Mouse (Mus musculus) midbrain, postnatal 0 days (tissue): ENCODE data around the gene Selenos. TPM values are rescaled to one million over a fixed set of nuclear protein-coding genes. Genes with fewer than 3 reads are reported as not detected.

Experiments
- ATAC-seq: fragments of 200-750 bp; cut with Nextera tagmentation; 2 replicates; pipeline ENCODE4 v1.8.0; 2017; ENCODE audit warnings: moderate number of reproducible peaks, mild to moderate bottlenecking, moderate TSS enrichment, moderate library complexity; ENCODE audit not compliant: low FRiP score
- DNase-seq: peaks from one replicate; pipeline ENCODE4 v3.0.0-alpha.2; 2015; ENCODE audit warnings: low spot score
- H3K27ac ChIP-seq: fragments of 300-500 bp; sonication (generic); 2 replicates; pipeline ENCODE4 v1.5.1; 2014; ENCODE audit warnings: low read depth, mild to moderate bottlenecking, low read length, mixed read lengths
- H3K27me3 ChIP-seq: fragments of 300-500 bp; sonication (generic); 2 replicates; pipeline ENCODE4 v1.6.1; 2014; ENCODE audit warnings: low read length, control low read depth, mixed read lengths; ENCODE audit not compliant: insufficient read depth
- H3K36me3 ChIP-seq: fragments of 300-500 bp; sonication (generic); 2 replicates; pipeline ENCODE4 v1.6.1; 2014; ENCODE audit warnings: low read length, control low read depth, mixed read lengths; ENCODE audit not compliant: insufficient read depth
- H3K4me1 ChIP-seq: fragments of 300-500 bp; sonication (generic); 2 replicates; pipeline ENCODE4 v1.6.1; 2014; ENCODE audit warnings: mild to moderate bottlenecking, control low read depth, antibody characterized with exemption, low read length, mixed read lengths; ENCODE audit not compliant: insufficient read depth
- H3K4me2 ChIP-seq: fragments of 300-500 bp; sonication (generic); 2 replicates; pipeline ENCODE4 v1.6.1; 2014; ENCODE audit warnings: low read depth, mild to moderate bottlenecking, low read length, mixed read lengths; ENCODE audit not compliant: poor library complexity, severe bottlenecking
- H3K4me3 ChIP-seq: fragments of 300-500 bp; sonication (generic); 2 replicates; pipeline ENCODE4 v1.5.1; 2014; ENCODE audit warnings: low read depth, mild to moderate bottlenecking, low read length, moderate library complexity
- H3K9ac ChIP-seq: fragments of 300-500 bp; sonication (generic); replicated peaks from 2 replicates; pipeline ENCODE4 v1.6.1; 2014; ENCODE audit warnings: mild to moderate bottlenecking, low read length, moderate library complexity, mixed read lengths; ENCODE audit not compliant: poor library complexity, severe bottlenecking
- H3K9me3 ChIP-seq: fragments of 300-500 bp; sonication (generic); 2 replicates; pipeline ENCODE4 v1.6.1; 2016; ENCODE audit warnings: low read length, control low read depth
- CTCF ChIP-seq: IDR thresholded peaks from 2 replicates; pipeline ENCODE4 v1.5.1; 2016; ENCODE audit warnings: antibody characterized with exemption, mild to moderate bottlenecking
- WGBS: fragments of 180-500 bp; shearing (Covaris S2); extraction: QIAGEN DNeasy Blood & Tissue Kit; methylation state at CpG from one replicate; pipeline ENCODE4 v1.1.7; 2014; 5-methylcytosine and 5-hydroxymethylcytosine counted together
- polyA plus RNA-seq: library from polyadenylated mRNA; unstranded; fragments of >200 nt; fragmentation: Nextera tagmentation; extraction: Ambion mirVana; gene quantifications from 2 replicates; pipeline ENCODE4 v1.2.1, GENCODE M21; 2015
- total RNA-seq: library from RNA; depleted of rRNA; stranded (reverse); fragments of >200 nt; gene quantifications from 2 replicates; pipeline ENCODE4 v1.2.3, GENCODE M21; 2014; rRNA removed

Gene Selenos
- total and polyA plus RNA-seq, 2 experiments from 2014 or later = 24.1 to 125 TPM

DNA sequence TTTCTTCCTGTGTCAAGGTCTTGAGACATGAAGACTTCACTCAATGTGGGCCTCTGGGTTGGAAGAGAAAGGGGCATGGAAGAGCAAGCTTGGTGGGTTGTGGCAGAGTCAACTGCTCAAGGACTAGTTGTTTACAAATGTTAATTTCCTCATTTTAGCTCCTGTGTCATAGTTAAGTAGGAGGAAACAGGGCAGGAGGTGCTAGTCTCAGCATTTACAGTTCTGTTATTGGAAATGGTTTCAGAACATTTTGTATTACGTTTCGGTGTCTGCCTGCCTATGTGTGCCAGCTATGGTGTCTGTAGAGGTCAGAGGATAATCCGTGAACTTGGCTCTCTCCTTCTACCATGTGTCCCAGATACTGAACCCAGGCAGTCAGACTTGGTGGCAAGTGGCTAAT, 56.2 kb downstream of the Selenos start:
- Histone ChIP-seq H3K9me3 (no peaks in the 10 kb centered on the region), H3K36me3 (no peaks in the 10 kb centered on the region), H3K4me1 (peaks cover 9% of the 10 kb centered on the region), H3K27me3 (no peaks in the 10 kb centered on the region), H3K4me3 (no peak overlapping the region), H3K4me2 (no peak overlapping the region), H3K9ac (no peak overlapping the region), H3K27ac (no peak overlapping the region)
- DNase-seq (no peak), ATAC-seq (no peak)
- TF ChIP-seq CTCF = no peak
- 61% methylated on average over 3 of the region's 3 CpGs for WGBS

GRCm38 (mm10) chr7:66136187-66136586, 56.7 kb downstream of the Selenos start:
- Histone ChIP-seq H3K9me3 (no peaks in the 10 kb centered on the region), H3K27me3 (no peaks in the 10 kb centered on the region), H3K4me2 (no peak overlapping the region), H3K36me3 (no peaks in the 10 kb centered on the region), H3K4me1 (peaks cover 12% of the 10 kb centered on the region), H3K9ac (no peak overlapping the region), H3K4me3 (no peak overlapping the region), H3K27ac (no peak overlapping the region)
- ATAC-seq = no peak
- TF ChIP-seq CTCF = no peak
- DNase-seq = peak; percentile 26

DNA sequence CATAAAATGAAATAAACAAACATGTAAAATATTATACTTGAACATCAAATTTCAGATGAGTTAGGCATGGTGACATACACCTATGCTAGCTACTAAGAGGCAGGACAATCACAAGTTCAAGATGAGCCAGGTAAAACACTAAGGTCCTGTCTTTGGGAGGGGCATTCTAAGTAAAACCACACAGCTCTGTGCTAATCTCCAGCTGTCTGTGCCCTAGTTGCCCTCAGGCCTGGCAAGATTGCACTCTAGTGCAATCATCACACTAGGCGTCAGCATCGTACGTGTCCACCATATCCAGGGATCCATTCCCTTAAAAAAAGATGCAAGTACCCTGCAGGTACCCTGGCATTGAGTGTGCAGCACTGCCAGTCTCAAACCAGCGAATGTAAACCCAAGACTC, 57.9 kb downstream of the Selenos start:
- Histone ChIP-seq H3K9me3 (no peaks in the 10 kb centered on the region), H3K4me2 (no peak overlapping the region), H3K27ac (no peak overlapping the region), H3K4me1 (peaks cover 20% of the 10 kb centered on the region), H3K9ac (no peak overlapping the region), H3K36me3 (no peaks in the 10 kb centered on the region), H3K4me3 (no peak overlapping the region), H3K27me3 (no peaks in the 10 kb centered on the region)
- no peak for ATAC-seq
- DNase-seq = no peak
- no peak for TF ChIP-seq CTCF
- 88% methylated on average over 4 of the region's 4 CpGs for WGBS

GRCm38 (mm10) chr7:66138301-66138700, 58.9 kb downstream of the Selenos start:
- no peak overlapping the region for H3K4me2 ChIP-seq
- no peaks in the 10 kb centered on the region for H3K36me3 ChIP-seq
- TF ChIP-seq CTCF = no peak
- 46% methylated on average over 4 of the region's 4 CpGs for WGBS
- ATAC-seq (no peak), DNase-seq (peak; percentile 45)
- H3K4me1 ChIP-seq = peaks cover 26% of the 10 kb centered on the region
- H3K27ac ChIP-seq = no peak overlapping the region
- no peaks in the 10 kb centered on the region for H3K27me3 ChIP-seq
- H3K9me3 ChIP-seq = no peaks in the 10 kb centered on the region
- H3K9ac ChIP-seq = no peak overlapping the region
- no peak overlapping the region for H3K4me3 ChIP-seq

GRCm38 (mm10) chr7:66138878-66139277, 59.4 kb downstream of the Selenos start:
- Histone ChIP-seq H3K4me3 (no peak overlapping the region), H3K36me3 (no peaks in the 10 kb centered on the region), H3K27me3 (no peaks in the 10 kb centered on the region), H3K9ac (no peak overlapping the region), H3K4me1 (peaks cover 26% of the 10 kb centered on the region), H3K4me2 (no peak overlapping the region), H3K27ac (no peak overlapping the region), H3K9me3 (no peaks in the 10 kb centered on the region)
- TF ChIP-seq CTCF = no peak
- WGBS = 89% methylated on average over 5 of the region's 5 CpGs
- ATAC-seq (no peak), DNase-seq (no peak)

Other genes with a start within 250 kb of the Selenos start
- 8.3 and 14.9 TPM in 2 replicates for gene Pcsk6, start 217.9 kb upstream of the Selenos start, total RNA-seq
- 1.5 and 1.8 TPM in 2 replicates for gene Pcsk6, start 217.9 kb upstream of the Selenos start, polyA plus RNA-seq
- gene Gm45213, start 36.0 kb upstream of the Selenos start, total RNA-seq = not detected in 2 replicates
- not detected in 2 replicates for gene Gm45213, start 36.0 kb upstream of the Selenos start, polyA plus RNA-seq
- 37.0 and 48.2 TPM in 2 replicates for gene Snrpa1, start 20.6 kb upstream of the Selenos start, total RNA-seq
- 131 and 140 TPM in 2 replicates for gene Snrpa1, start 20.6 kb upstream of the Selenos start, polyA plus RNA-seq
- 38.9 and 40.3 TPM in 2 replicates for gene Chsy1, start 29.9 kb downstream of the Selenos start, total RNA-seq
- 6.8 and 7.2 TPM in 2 replicates for gene Chsy1, start 29.9 kb downstream of the Selenos start, polyA plus RNA-seq